Mouse (Mus musculus) bone marrow, adult 2 months (tissue): ENCODE measurements around the gene Cnih2. TPM values are rescaled to one million over a fixed set of nuclear protein-coding genes. Genes with fewer than 3 reads are reported as not detected.

Source experiments
- H3K27ac ChIP-seq: fragments of 200-500 bp; 2 replicates; pipeline ENCODE4 v1.5.1; 2012; ENCODE audit warnings: low read depth, mild to moderate bottlenecking, control low read depth, inconsistent platforms, low read length; ENCODE audit not compliant: control insufficient read depth, poor library complexity, insufficient read depth
- H3K4me1 ChIP-seq: fragments of 200-500 bp; 2 replicates; pipeline ENCODE4 v1.6.1; 2011; ENCODE audit warnings: low read length; ENCODE audit not compliant: control insufficient read depth, insufficient read depth
- H3K4me3 ChIP-seq: fragments of 200-500 bp; replicated peaks from 2 replicates; pipeline ENCODE3; 2011; ENCODE audit warnings: mild to moderate bottlenecking, low read depth, low read length, control low read depth; ENCODE audit not compliant: control insufficient read depth
- CTCF ChIP-seq: fragments of 200-500 bp; IDR thresholded peaks from 2 replicates; pipeline ENCODE4 v1.5.1; 2011; ENCODE audit warnings: low read length, control low read depth; ENCODE audit not compliant: control insufficient read depth, insufficient read depth
- POLR2A ChIP-seq: fragments of 200-500 bp; IDR thresholded peaks from 2 replicates; pipeline ENCODE4 v1.6.1; 2011; ENCODE audit warnings: low read depth, mild to moderate bottlenecking, control low read depth, low read length, borderline replicate concordance; ENCODE audit not compliant: control insufficient read depth
- WGBS: fragments of 180-500 bp; shearing (Covaris S2); methylation state at CpG from one replicate; pipeline ENCODE4 v1.1.7; 2018; 5-methylcytosine and 5-hydroxymethylcytosine counted together
- polyA plus RNA-seq: library from polyadenylated mRNA; stranded (reverse); fragments of >200 nt; gene quantifications from 2 replicates; pipeline ENCODE4 v1.2.4, GENCODE M21; 2011; ENCODE audit warnings: low replicate concordance; ENCODE audit not compliant: missing spikeins, insufficient read depth, insufficient read length

Cnih2 gene
- polyA plus RNA-seq, 1 experiment: 2.3 TPM

- H3K27ac ChIP-seq: peak within 1 kb of the TSS; percentile 28; the same call in 1 of the 2 replicates
- WGBS: 6% methylated on average over 56 of the region's 56 CpGs
- TF ChIP-seq CTCF: no peak
- no peak for TF ChIP-seq POLR2A
- no peak within 1 kb of the TSS for H3K4me3 ChIP-seq
- H3K4me1 ChIP-seq: peaks cover 3% of the 10 kb centered on the region
These were observed 30.3 kb downstream of the Cnih2 start, which contains the start of gene Cd248 for GRCm38 (mm10) chr19:5067867-5068569. Gene Cd248, plus strand, starts transcription at chr19:5068078.

- no peak for TF ChIP-seq POLR2A
- TF ChIP-seq CTCF: no peak
- Histone ChIP-seq H3K4me1 (peaks cover 1% of the 10 kb centered on the region; the same call in 1 of the 2 replicates), H3K27ac (no peak overlapping the region), H3K4me3 (no peak overlapping the region)
- WGBS: 8% methylated on average over 15 of the region's 15 CpGs
These were observed 31.1 kb downstream of the Cnih2 start for GRCm38 (mm10) chr19:5067040-5067799.

GRCm38 (mm10) chr19:5065104-5065503, 33.2 kb downstream of the Cnih2 start:
- TF ChIP-seq POLR2A (no peak), CTCF (no peak)
- Histone ChIP-seq H3K4me1 (peaks cover 1% of the 10 kb centered on the region; the same call in 1 of the 2 replicates), H3K4me3 (no peak overlapping the region), H3K27ac (no peak overlapping the region)
- 68% methylated on average over 7 of the region's 7 CpGs for WGBS

- Histone ChIP-seq H3K27ac (no peak overlapping the region), H3K4me3 (no peak overlapping the region), H3K4me1 (no peaks in the 10 kb centered on the region)
- 88% methylated on average over 6 of the region's 6 CpGs for WGBS
- TF ChIP-seq POLR2A: no peak
- no peak for TF ChIP-seq CTCF
These were observed 35.9 kb downstream of the Cnih2 start for GRCm38 (mm10) chr19:5062446-5062845.

- Histone ChIP-seq H3K4me3 (no peak overlapping the region), H3K4me1 (no peaks in the 10 kb centered on the region), H3K27ac (no peak overlapping the region)
- TF ChIP-seq POLR2A: no peak
- no peak for TF ChIP-seq CTCF
- 74% methylated on average over 5 of the region's 5 CpGs for WGBS
These were observed 36.3 kb downstream of the Cnih2 start for GRCm38 (mm10) chr19:5062041-5062440.

- no peaks in the 10 kb centered on the region for H3K4me1 ChIP-seq
- no peak overlapping the region for H3K4me3 ChIP-seq
- no peak overlapping the region for H3K27ac ChIP-seq
- no peak for TF ChIP-seq POLR2A
- whole genome bisulfite sequencing: 67% methylated on average over 5 of the region's 5 CpGs
These were observed 37.7 kb downstream of the Cnih2 start for GRCm38 (mm10) chr19:5060365-5061330.

GRCm38 (mm10) chr19:5058801-5059771, 39.2 kb downstream of the Cnih2 start:
- WGBS: 49% methylated on average over 10 of the region's 10 CpGs
- no peaks in the 10 kb centered on the region for H3K4me1 ChIP-seq
- no peak overlapping the region for H3K27ac ChIP-seq
- H3K4me3 ChIP-seq: no peak overlapping the region
- TF ChIP-seq POLR2A (no peak), CTCF (no peak)
